Comparison of ENCODE assay signal across 8 mouse cellular contexts in genomic region chr12:84114153-84114994, GRCm38 (mm10). TPM values are rescaled to one million over a fixed set of nuclear protein-coding genes. Genes with fewer than 3 reads are reported as not detected.
DNase-seq lines count a peak whose midpoint lies in the region; ATAC-seq and TF ChIP-seq lines count a peak whose summit lies in the region.

Gene Dnal1 (plus strand): TSS chr12:84114366.

- H3K36me3 ChIP-seq in heart, embryonic 10.5 days, result no peaks in the 10 kb centered on the region
- no peaks in the 10 kb centered on the region for H3K36me3 ChIP-seq in kidney, embryonic 14.5 days (ENCODE audit: control insufficient read depth, insufficient read depth, low read length)
- H3K36me3 ChIP-seq in limb, embryonic 14.5 days (ENCODE audit: control insufficient read depth, insufficient read depth, low read length), result no peaks in the 10 kb centered on the region
- H3K36me3 ChIP-seq in midbrain, embryonic 16.5 days (ENCODE audit: control insufficient read depth, insufficient read depth, low read length), result no peaks in the 10 kb centered on the region

- no peaks in the 10 kb centered on the region for H3K27me3 ChIP-seq in heart, embryonic 10.5 days (ENCODE audit: insufficient read depth, poor library complexity, severe bottlenecking)
- no peaks in the 10 kb centered on the region for H3K27me3 ChIP-seq in kidney, embryonic 14.5 days (ENCODE audit: control insufficient read depth, insufficient read depth, low read length)
- H3K27me3 ChIP-seq in limb, embryonic 14.5 days (ENCODE audit: control insufficient read depth, insufficient read depth, low read length), result no peaks in the 10 kb centered on the region
- no peaks in the 10 kb centered on the region for H3K27me3 ChIP-seq in midbrain, embryonic 16.5 days (ENCODE audit: control insufficient read depth, insufficient read depth, low read depth, low read length)

- H3K4me3 ChIP-seq in bone marrow macrophage, adult 2 months (ENCODE audit: insufficient read depth, low read length), result peak within 1 kb of the TSS; percentile 72
- H3K4me3 ChIP-seq in embryonic fibroblast, embryonic 13.5 days (ENCODE audit: insufficient read depth, low read length), result peak within 1 kb of the TSS; percentile 81
- peak within 1 kb of the TSS; percentile 94 for H3K4me3 ChIP-seq in heart, embryonic 10.5 days
- H3K4me3 ChIP-seq in kidney, embryonic 14.5 days (ENCODE audit: low read length), result peak within 1 kb of the TSS; percentile 72
- peak within 1 kb of the TSS; percentile 79 for H3K4me3 ChIP-seq in limb, embryonic 14.5 days (replicated peaks; ENCODE audit: low read length)
- peak within 1 kb of the TSS; percentile 70 for H3K4me3 ChIP-seq in midbrain, embryonic 16.5 days (ENCODE audit: low read depth, low read length)

- TF ChIP-seq POLR2A in bone marrow macrophage, adult 2 months (IDR thresholded peaks at IDR 0.05; ENCODE audit: borderline replicate concordance, low read depth, low read length), result no peak
- peak; percentile 63 for TF ChIP-seq POLR2A in embryonic fibroblast, embryonic 13.5 days (IDR thresholded peaks at IDR 0.05; ENCODE audit: low read depth, low read length)
- no peak for TF ChIP-seq POLR2A in limb, embryonic 14.5 days (IDR thresholded peaks at IDR 0.05; ENCODE audit: borderline replicate concordance, extremely low read depth, insufficient read depth, insufficient read length)

- 3% methylated on average over 32 of the region's 35 CpGs for WGBS in heart, embryonic 10.5 days
- WGBS in kidney, embryonic 14.5 days, result 3% methylated on average over 30 of the region's 35 CpGs
- 3% methylated on average over 32 of the region's 35 CpGs for WGBS in limb, embryonic 14.5 days
- 3% methylated on average over 29 of the region's 35 CpGs for WGBS in midbrain, embryonic 16.5 days

- H3K9ac ChIP-seq in kidney, embryonic 14.5 days (ENCODE audit: low read depth, low read length), result peak within 1 kb of the TSS; percentile 66
- H3K9ac ChIP-seq in limb, embryonic 14.5 days (ENCODE audit: low read depth, low read length, severe bottlenecking), result peak within 1 kb of the TSS; percentile 67
- peak within 1 kb of the TSS; percentile 76 for H3K9ac ChIP-seq in midbrain, embryonic 16.5 days (ENCODE audit: low read depth, low read length)

- H3K9me3 ChIP-seq in heart, embryonic 10.5 days, result no peaks in the 10 kb centered on the region
- H3K9me3 ChIP-seq in kidney, embryonic 14.5 days (ENCODE audit: control insufficient read depth, low read length), result no peaks in the 10 kb centered on the region
- H3K9me3 ChIP-seq in limb, embryonic 14.5 days (ENCODE audit: control insufficient read depth, low read length), result no peaks in the 10 kb centered on the region
- no peaks in the 10 kb centered on the region for H3K9me3 ChIP-seq in midbrain, embryonic 16.5 days (replicated peaks; ENCODE audit: control insufficient read depth, low read length, poor library complexity, severe bottlenecking)

- ATAC-seq in kidney, embryonic 14.5 days (ENCODE audit: low FRiP score, low TSS enrichment), result peak; percentile 97
- peak; percentile 95 for ATAC-seq in limb, embryonic 14.5 days (ENCODE audit: low FRiP score, low read depth)
- ATAC-seq in midbrain, embryonic 16.5 days, result peak; percentile 97

- peak within 1 kb of the TSS; percentile 61 for H3K4me2 ChIP-seq in kidney, embryonic 14.5 days (replicated peaks; ENCODE audit: low read depth, low read length)
- peak within 1 kb of the TSS; percentile 61 for H3K4me2 ChIP-seq in limb, embryonic 14.5 days (replicated peaks; ENCODE audit: low read depth, low read length, severe bottlenecking)
- peak within 1 kb of the TSS; percentile 53 for H3K4me2 ChIP-seq in midbrain, embryonic 16.5 days (ENCODE audit: low read length)

- no peak for TF ChIP-seq CTCF in bone marrow macrophage, adult 2 months (IDR thresholded peaks at IDR 0.05; ENCODE audit: low read depth, low read length)
- no peak for TF ChIP-seq CTCF in embryonic fibroblast, embryonic 13.5 days (IDR thresholded peaks at IDR 0.05; ENCODE audit: borderline replicate concordance, insufficient read depth, low read length)

- DNase-seq in B cell, adult 2 months, result peak; percentile 79 to 81
- peak; percentile 97 for DNase-seq in heart, embryonic 10.5 days (ENCODE audit: low spot score)
- peak; percentile 97 for DNase-seq in limb, embryonic 14.5 days (ENCODE audit: low spot score)
- peak; percentile 36 to 85 for DNase-seq in spleen, postnatal 10 days (ENCODE audit: low spot score in 2 of 2)

- H3K27ac ChIP-seq in bone marrow macrophage, adult 2 months (ENCODE audit: insufficient read depth, low read depth, low read length), result no peak within 1 kb of the TSS
- no peak within 1 kb of the TSS for H3K27ac ChIP-seq in embryonic fibroblast, embryonic 13.5 days (ENCODE audit: insufficient read depth, low read length)
- H3K27ac ChIP-seq in heart, embryonic 10.5 days, result peak within 1 kb of the TSS; percentile 86
- H3K27ac ChIP-seq in kidney, embryonic 14.5 days (ENCODE audit: low read depth, low read length), result peak within 1 kb of the TSS; percentile 12; the same call in 1 of the 2 replicates
- H3K27ac ChIP-seq in limb, embryonic 14.5 days (replicated peaks; ENCODE audit: low read depth, low read length), result no peak within 1 kb of the TSS
- H3K27ac ChIP-seq in midbrain, embryonic 16.5 days (ENCODE audit: low read length), result peak within 1 kb of the TSS; percentile 77

- peaks cover 16% of the 10 kb centered on the region for H3K4me1 ChIP-seq in bone marrow macrophage, adult 2 months (ENCODE audit: control insufficient read depth, insufficient read depth, low read length)
- H3K4me1 ChIP-seq in embryonic fibroblast, embryonic 13.5 days (ENCODE audit: control insufficient read depth, insufficient read depth, low read length), result peaks cover 6% of the 10 kb centered on the region; the same call in 1 of the 2 replicates
- H3K4me1 ChIP-seq in heart, embryonic 10.5 days, result peaks cover 11% of the 10 kb centered on the region
- peaks cover 8% of the 10 kb centered on the region; the same call in 1 of the 2 replicates for H3K4me1 ChIP-seq in kidney, embryonic 14.5 days (ENCODE audit: control insufficient read depth, insufficient read depth, low read length)
- H3K4me1 ChIP-seq in limb, embryonic 14.5 days (ENCODE audit: control insufficient read depth, insufficient read depth, low read length), result peaks cover 6% of the 10 kb centered on the region
- peaks cover 10% of the 10 kb centered on the region for H3K4me1 ChIP-seq in midbrain, embryonic 16.5 days (ENCODE audit: control insufficient read depth, insufficient read depth, low read length)

RNA-seq across cellular contexts. Expression of gene Dnal1, which starts in this region (rescaled TPM):
- 3.9 TPM in 2 replicates for polyA plus RNA-seq in bone marrow macrophage, adult 2 months (2012; ENCODE audit: insufficient read depth, insufficient read length, missing spikeins)
- 14.4 and 21.6 TPM in 2 replicates for polyA plus RNA-seq in embryonic fibroblast, embryonic 13.5 days (2011; ENCODE audit: insufficient read length, low read depth, missing spikeins)
- polyA plus RNA-seq in heart, embryonic 10.5 days (2016; fragmentation: Nextera tagmentation; extraction: Ambion mirVana), result 3.4 and 3.7 TPM in 2 replicates
- polyA plus RNA-seq in kidney, embryonic 14.5 days (2014; fragmentation: Nextera tagmentation; extraction: Ambion mirVana), result 5.1 and 5.5 TPM in 2 replicates
- polyA plus RNA-seq in limb, embryonic 14.5 days (2012; rRNA removed), result 15.1 and 17.0 TPM in 2 replicates
- 5.9 and 6.4 TPM in 2 replicates for polyA plus RNA-seq in limb, embryonic 14.5 days (2014; fragmentation: Nextera tagmentation; extraction: Ambion mirVana)
- 9.1 and 10.9 TPM in 2 replicates for polyA plus RNA-seq in midbrain, embryonic 16.5 days (2015; fragmentation: Nextera tagmentation; extraction: Ambion mirVana)

Comparison
In these comparisons a context has a peak if more than half of its experiments do, and no peak if none do; other contexts are left out.
1. H3K27ac ChIP-seq: peak in heart, embryonic 10.5 days (single experiment), kidney, embryonic 14.5 days (single experiment) and midbrain, embryonic 16.5 days (single experiment); none in bone marrow macrophage, adult 2 months (single experiment), embryonic fibroblast, embryonic 13.5 days (single experiment) and limb, embryonic 14.5 days (single experiment).
2. Peak in every context shown above with its lines, with median percentiles within 50 percentile points of each other: DNase-seq, H3K4me3 ChIP-seq, ATAC-seq, H3K4me2 ChIP-seq and H3K9ac ChIP-seq.